Mouse (Mus musculus): ENCODE measurements around the gene Spcs2. TPM values are rescaled to one million over a fixed set of nuclear protein-coding genes. Genes with fewer than 3 reads are reported as not detected.

The Spcs2 gene
- polyA plus RNA-seq, 1 experiment from 2014 or later: 268 TPM

- ATAC-seq (ENCODE audit: low FRiP score): no peak
Observed at GRCm38 (mm10) chr7:99893967-99894366, 30.7 kb upstream of the Spcs2 start.

GRCm38 (mm10) chr7:99892351-99892750 is 29.1 kb upstream of the Spcs2 start:
- Histone ChIP-seq H3K27ac (no peak overlapping the region), H3K27me3 (ENCODE audit: control insufficient read depth, insufficient read depth, low read length) (no peaks in the 10 kb centered on the region), H3K4me2 (replicated peaks) (no peak overlapping the region), H3K4me3 (replicated peaks; ENCODE audit: low read length) (no peak overlapping the region), H3K36me3 (replicated peaks; ENCODE audit: control insufficient read depth, insufficient read depth) (no peaks in the 10 kb centered on the region), H3K9ac (no peak overlapping the region), H3K4me1 (replicated peaks; ENCODE audit: control insufficient read depth, insufficient read depth, low read length) (no peaks in the 10 kb centered on the region; the same call in 1 of the 2 replicates), H3K9me3 (ENCODE audit: control insufficient read depth, low read length) (no peaks in the 10 kb centered on the region)
- ATAC-seq (ENCODE audit: low FRiP score): no peak
- DNase-seq (ENCODE audit: low spot score): no peak
- WGBS: 93% methylated on average over 2 of the region's 2 CpGs

More at GRCm38 (mm10) chr7:99893967-99894366, 30.7 kb upstream of the Spcs2 start:
- Histone ChIP-seq H3K9me3 (ENCODE audit: control insufficient read depth, low read length) (no peaks in the 10 kb centered on the region), H3K4me1 (replicated peaks; ENCODE audit: control insufficient read depth, insufficient read depth, low read length) (no peaks in the 10 kb centered on the region; the same call in 1 of the 2 replicates), H3K27me3 (ENCODE audit: control insufficient read depth, insufficient read depth, low read length) (no peaks in the 10 kb centered on the region), H3K27ac (no peak overlapping the region; the same call in 1 of the 2 replicates), H3K4me2 (replicated peaks) (no peak overlapping the region), H3K4me3 (replicated peaks; ENCODE audit: low read length) (no peak overlapping the region), H3K36me3 (replicated peaks; ENCODE audit: control insufficient read depth, insufficient read depth) (no peaks in the 10 kb centered on the region), H3K9ac (no peak overlapping the region)
- WGBS: 86% methylated on average over 3 of the region's 3 CpGs
- no peak for DNase-seq (ENCODE audit: low spot score)

GRCm38 (mm10) chr7:99891471-99891870 is 28.2 kb upstream of the Spcs2 start:
- no peak overlapping the region for H3K9ac ChIP-seq
- 59% methylated on average over 3 of the region's 3 CpGs for WGBS
- H3K4me1 ChIP-seq (replicated peaks; ENCODE audit: control insufficient read depth, insufficient read depth, low read length): no peaks in the 10 kb centered on the region; the same call in 1 of the 2 replicates
- ATAC-seq (ENCODE audit: low FRiP score): no peak
- H3K4me3 ChIP-seq (replicated peaks; ENCODE audit: low read length): no peak overlapping the region
- no peak for DNase-seq (ENCODE audit: low spot score)
- H3K4me2 ChIP-seq (replicated peaks): no peak overlapping the region
- H3K27ac ChIP-seq: no peak overlapping the region
- no peaks in the 10 kb centered on the region for H3K36me3 ChIP-seq (replicated peaks; ENCODE audit: control insufficient read depth, insufficient read depth)
- no peaks in the 10 kb centered on the region for H3K27me3 ChIP-seq (ENCODE audit: control insufficient read depth, insufficient read depth, low read length)
- no peaks in the 10 kb centered on the region for H3K9me3 ChIP-seq (ENCODE audit: control insufficient read depth, low read length)

GRCm38 (mm10) chr7:99890168-99890755 is 27.0 kb upstream of the Spcs2 start:
- Histone ChIP-seq H3K36me3 (replicated peaks; ENCODE audit: control insufficient read depth, insufficient read depth) (no peaks in the 10 kb centered on the region), H3K4me1 (replicated peaks; ENCODE audit: control insufficient read depth, insufficient read depth, low read length) (no peaks in the 10 kb centered on the region; the same call in 1 of the 2 replicates), H3K4me3 (replicated peaks; ENCODE audit: low read length) (no peak overlapping the region), H3K4me2 (replicated peaks) (no peak overlapping the region), H3K9ac (no peak overlapping the region), H3K27me3 (ENCODE audit: control insufficient read depth, insufficient read depth, low read length) (no peaks in the 10 kb centered on the region), H3K27ac (no peak overlapping the region), H3K9me3 (ENCODE audit: control insufficient read depth, low read length) (no peaks in the 10 kb centered on the region)
- WGBS: 71% methylated on average over 3 of the region's 3 CpGs
- ATAC-seq (ENCODE audit: low FRiP score): no peak
- no peak for DNase-seq (ENCODE audit: low spot score)

GRCm38 (mm10) chr7:99889175-99889880 is 26.1 kb upstream of the Spcs2 start:
- no peak overlapping the region for H3K4me2 ChIP-seq (replicated peaks)
- no peaks in the 10 kb centered on the region for H3K9me3 ChIP-seq (ENCODE audit: control insufficient read depth, low read length)
- 41% methylated on average over 10 of the region's 10 CpGs for WGBS
- no peak overlapping the region for H3K9ac ChIP-seq
- H3K4me3 ChIP-seq (replicated peaks; ENCODE audit: low read length): no peak overlapping the region
- DNase-seq (ENCODE audit: low spot score) (no peak), ATAC-seq (ENCODE audit: low FRiP score) (no peak)
- H3K27ac ChIP-seq: 0 out of 2 replicates have a peak overlapping the region, but pooled peaks have one; percentile 5
- no peaks in the 10 kb centered on the region for H3K27me3 ChIP-seq (ENCODE audit: control insufficient read depth, insufficient read depth, low read length)
- H3K4me1 ChIP-seq (replicated peaks; ENCODE audit: control insufficient read depth, insufficient read depth, low read length): no peaks in the 10 kb centered on the region; the same call in 1 of the 2 replicates
- no peaks in the 10 kb centered on the region for H3K36me3 ChIP-seq (replicated peaks; ENCODE audit: control insufficient read depth, insufficient read depth)

GRCm38 (mm10) chr7:99887743-99888142 is 24.5 kb upstream of the Spcs2 start:
- no peaks in the 10 kb centered on the region for H3K36me3 ChIP-seq (replicated peaks; ENCODE audit: control insufficient read depth, insufficient read depth)
- no peak overlapping the region for H3K4me3 ChIP-seq (replicated peaks; ENCODE audit: low read length)
- ATAC-seq (ENCODE audit: low FRiP score): no peak
- H3K4me2 ChIP-seq (replicated peaks): no peak overlapping the region
- H3K4me1 ChIP-seq (replicated peaks; ENCODE audit: control insufficient read depth, insufficient read depth, low read length): no peaks in the 10 kb centered on the region
- no peak for DNase-seq (ENCODE audit: low spot score)
- no peaks in the 10 kb centered on the region for H3K9me3 ChIP-seq (ENCODE audit: control insufficient read depth, low read length)
- no peak overlapping the region for H3K9ac ChIP-seq
- no peaks in the 10 kb centered on the region for H3K27me3 ChIP-seq (ENCODE audit: control insufficient read depth, insufficient read depth, low read length)
- H3K27ac ChIP-seq: no peak overlapping the region

GRCm38 (mm10) chr7:99887230-99887735 is 24.0 kb upstream of the Spcs2 start:
- 80% methylated on average over 2 of the region's 2 CpGs for WGBS

GRCm38 (mm10) chr7:99878254-99878653 is 15.0 kb upstream of the Spcs2 start:
- peaks cover 6% of the 10 kb centered on the region; the same call in 1 of the 2 replicates for H3K4me1 ChIP-seq (replicated peaks; ENCODE audit: control insufficient read depth, insufficient read depth, low read length)
- WGBS: 55% methylated on average over 2 of the region's 2 CpGs
- ATAC-seq (ENCODE audit: low FRiP score) (no peak), DNase-seq (ENCODE audit: low spot score) (peak; percentile 50)
- no peak overlapping the region for H3K4me3 ChIP-seq (replicated peaks; ENCODE audit: low read length)
- no peak overlapping the region for H3K9ac ChIP-seq
- no peaks in the 10 kb centered on the region for H3K36me3 ChIP-seq (replicated peaks; ENCODE audit: control insufficient read depth, insufficient read depth)
- no peak overlapping the region for H3K4me2 ChIP-seq (replicated peaks)
- no peak overlapping the region for H3K27ac ChIP-seq
- no peaks in the 10 kb centered on the region for H3K27me3 ChIP-seq (ENCODE audit: control insufficient read depth, insufficient read depth, low read length)
- no peaks in the 10 kb centered on the region for H3K9me3 ChIP-seq (ENCODE audit: control insufficient read depth, low read length)

More at GRCm38 (mm10) chr7:99887230-99887735, 24.0 kb upstream of the Spcs2 start:
- Histone ChIP-seq H3K27ac (no peak overlapping the region), H3K4me3 (replicated peaks; ENCODE audit: low read length) (no peak overlapping the region), H3K9me3 (ENCODE audit: control insufficient read depth, low read length) (no peaks in the 10 kb centered on the region), H3K4me1 (replicated peaks; ENCODE audit: control insufficient read depth, insufficient read depth, low read length) (no peaks in the 10 kb centered on the region), H3K36me3 (replicated peaks; ENCODE audit: control insufficient read depth, insufficient read depth) (no peaks in the 10 kb centered on the region), H3K9ac (no peak overlapping the region), H3K27me3 (ENCODE audit: control insufficient read depth, insufficient read depth, low read length) (no peaks in the 10 kb centered on the region), H3K4me2 (replicated peaks) (no peak overlapping the region)
- ATAC-seq (ENCODE audit: low FRiP score) (no peak), DNase-seq (ENCODE audit: low spot score) (no peak)

GRCm38 (mm10) chr7:99876345-99876744 is 13.1 kb upstream of the Spcs2 start:
- H3K36me3 ChIP-seq (replicated peaks; ENCODE audit: control insufficient read depth, insufficient read depth): no peaks in the 10 kb centered on the region
- H3K4me2 ChIP-seq (replicated peaks): no peak overlapping the region
- ATAC-seq (ENCODE audit: low FRiP score): peak; percentile 70; the same call in 1 of the 2 replicates
- no peaks in the 10 kb centered on the region for H3K9me3 ChIP-seq (ENCODE audit: control insufficient read depth, low read length)
- H3K27ac ChIP-seq: no peak overlapping the region
- no peak overlapping the region for H3K9ac ChIP-seq
- H3K27me3 ChIP-seq (ENCODE audit: control insufficient read depth, insufficient read depth, low read length): no peaks in the 10 kb centered on the region
- H3K4me1 ChIP-seq (replicated peaks; ENCODE audit: control insufficient read depth, insufficient read depth, low read length): peaks cover 6% of the 10 kb centered on the region; the same call in 1 of the 2 replicates
- no peak overlapping the region for H3K4me3 ChIP-seq (replicated peaks; ENCODE audit: low read length)
- DNase-seq (ENCODE audit: low spot score): peak; percentile 95
- WGBS: 0% methylated on average over 3 of the region's 3 CpGs

Measured in hindbrain, embryonic 14.5 days (tissue).